Mouse (Mus musculus): ENCODE measurements around the gene Prr22.

GRCm38 (mm10) chr17:56814316-56815056 lies 44.4 kb downstream of the Prr22 start:
- TF ChIP-seq CTCF (IDR thresholded peaks at IDR 0.05; ENCODE audit: extremely low read depth, insufficient read depth, low read length) (no peak), POLR2A (IDR thresholded peaks at IDR 0.05; ENCODE audit: extremely low read depth, insufficient read depth, low read length) (no peak)
